In the genomic region with DNA sequence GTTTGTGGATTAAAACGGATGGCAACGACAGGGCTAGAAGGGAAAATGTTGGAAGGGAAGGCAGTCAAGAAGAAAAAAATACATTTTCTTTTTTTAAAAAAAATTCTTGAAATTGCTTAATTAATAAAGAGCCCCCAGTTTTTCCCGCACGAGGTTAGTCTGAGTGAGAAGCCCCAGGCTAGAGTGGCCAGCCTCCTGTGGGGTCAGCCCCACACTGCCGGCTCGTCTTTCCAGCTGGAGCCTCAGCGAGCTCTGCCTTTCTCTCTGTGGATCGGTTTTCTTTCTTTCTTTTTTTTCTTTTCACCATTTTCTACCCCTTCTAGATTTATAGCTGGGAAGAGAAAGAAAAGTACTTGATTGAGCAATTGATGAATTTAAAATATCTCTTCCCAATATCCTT, we compare ENCODE assay signal across 7 mouse cellular contexts. TPM values are rescaled to one million over a fixed set of nuclear protein-coding genes. Genes with fewer than 3 reads are reported as not detected.
A peak's percentile ranks its signal among the peaks of the same experiment; 100 is the strongest.
DNase-seq lines count a peak whose midpoint lies in the region; ATAC-seq and TF ChIP-seq lines count a peak whose summit lies in the region.

No protein-coding gene starts in this region.

- 3% methylated on average over 8 of the region's 8 CpGs for WGBS in forebrain, embryonic 13.5 days
- 2% methylated on average over 8 of the region's 8 CpGs for WGBS in limb, embryonic 12.5 days
- WGBS in small intestine, adult 2 months = 43% methylated on average over 8 of the region's 8 CpGs

- TF ChIP-seq POLR2A in small intestine, adult 2 months (IDR thresholded peaks at IDR 0.05; ENCODE audit: low read depth, low read length) = no peak

- H3K4me3 ChIP-seq in left cerebral cortex, adult 2 months = peak overlapping the region; percentile 89
- H3K4me3 ChIP-seq in forebrain, embryonic 13.5 days = peak overlapping the region; percentile 94
- H3K4me3 ChIP-seq in limb, embryonic 12.5 days (replicated peaks) = peak overlapping the region; percentile 92
- peak overlapping the region; percentile 22 for H3K4me3 ChIP-seq in small intestine, adult 2 months (ENCODE audit: low read depth, low read length)

- H3K27me3 ChIP-seq in forebrain, embryonic 13.5 days = no peaks in the 10 kb centered on the region
- no peaks in the 10 kb centered on the region for H3K27me3 ChIP-seq in limb, embryonic 12.5 days
- H3K27me3 ChIP-seq in small intestine, adult 2 months (ENCODE audit: control insufficient read depth, insufficient read depth, low read length) = no peaks in the 10 kb centered on the region

- peaks cover 10% of the 10 kb centered on the region for H3K36me3 ChIP-seq in forebrain, embryonic 13.5 days (ENCODE audit: poor library complexity, severe bottlenecking)
- H3K36me3 ChIP-seq in limb, embryonic 12.5 days = peaks cover 15% of the 10 kb centered on the region
- H3K36me3 ChIP-seq in small intestine, adult 2 months (ENCODE audit: control insufficient read depth, insufficient read depth, low read length) = no peaks in the 10 kb centered on the region

- H3K9me3 ChIP-seq in forebrain, embryonic 13.5 days (replicated peaks) = no peaks in the 10 kb centered on the region
- H3K9me3 ChIP-seq in limb, embryonic 12.5 days = no peaks in the 10 kb centered on the region

- H3K9ac ChIP-seq in forebrain, embryonic 13.5 days = peak overlapping the region; percentile 100
- H3K9ac ChIP-seq in limb, embryonic 12.5 days (replicated peaks) = peak overlapping the region; percentile 100

- DNase-seq in left cerebral cortex, adult 2 months (ENCODE audit: extremely low spot score in 1 of 2, low spot score in 2 of 2) = no peak
- no peak for DNase-seq in left cerebral cortex, postnatal 36 days (ENCODE audit: low spot score in 2 of 2)
- no peak for DNase-seq in ovary, postnatal 14 days (ENCODE audit: low spot score)
- no peak for DNase-seq in gastrocnemius, adult 18-20 months (ENCODE audit: low spot score)

- H3K27ac ChIP-seq in left cerebral cortex, adult 2 months = peak overlapping the region; percentile 95
- peak overlapping the region; percentile 100 for H3K27ac ChIP-seq in forebrain, embryonic 13.5 days
- peak overlapping the region; percentile 98 for H3K27ac ChIP-seq in limb, embryonic 12.5 days
- H3K27ac ChIP-seq in small intestine, adult 2 months (ENCODE audit: insufficient read depth, low read depth, low read length) = no peak overlapping the region

- intact Hi-C loops in left cerebral cortex, adult 2 months (cut with DNase I) = loop anchor here (5.0 kb wide), 1 partner anchor 109 kb away; the partner anchor contains the start of gene Actg1
- intact Hi-C loops in left cerebral cortex, postnatal 36 days (cut with DNase I) = no loop called here

- ATAC-seq in forebrain, embryonic 13.5 days = no peak
- no peak for ATAC-seq in limb, embryonic 12.5 days (ENCODE audit: insufficient number of reproducible peaks, insufficient read depth, low FRiP score, low TSS enrichment, low read depth)

- peaks cover 56% of the 10 kb centered on the region for H3K4me1 ChIP-seq in forebrain, embryonic 13.5 days
- peaks cover 57% of the 10 kb centered on the region for H3K4me1 ChIP-seq in limb, embryonic 12.5 days (replicated peaks)
- H3K4me1 ChIP-seq in small intestine, adult 2 months (ENCODE audit: control insufficient read depth, insufficient read depth, insufficient read length, low read length) = peaks cover 15% of the 10 kb centered on the region

- H3K4me2 ChIP-seq in forebrain, embryonic 13.5 days = peak overlapping the region; percentile 95
- peak overlapping the region; percentile 97 for H3K4me2 ChIP-seq in limb, embryonic 12.5 days

- TF ChIP-seq CTCF in left cerebral cortex, adult 2 months (IDR thresholded peaks at IDR 0.05) = no peak
- no peak for TF ChIP-seq CTCF in small intestine, adult 2 months (IDR thresholded peaks at IDR 0.05; ENCODE audit: extremely low read depth, insufficient read length, insufficient replicate concordance, low read depth, low read length)

RNA-seq across cellular contexts. Expression of gene Bahcc1, which starts 5.6 kb away (rescaled TPM):
- total RNA-seq in left cerebral cortex, adult 2 months (2021) = 10 to 100 TPM; 20.6 to 21.3 TPM
- 10 to 100 TPM; 15.3 to 20.9 TPM for total RNA-seq in left cerebral cortex, postnatal 36 days (2021)
- 17.2 TPM in 2 replicates for polyA plus RNA-seq in forebrain, embryonic 13.5 days (2015; fragmentation: Nextera tagmentation; extraction: Ambion mirVana)
- 18.3 and 18.5 TPM in 2 replicates for polyA plus RNA-seq in limb, embryonic 12.5 days (2016; fragmentation: Nextera tagmentation; extraction: Ambion mirVana)
- polyA plus RNA-seq in small intestine, adult 2 months (2012; rRNA removed) = 7.0 and 15.4 TPM in 2 replicates
- total RNA-seq in gastrocnemius, adult 18-20 months (2021) = 1 to 10 TPM; 3.4 to 4.6 TPM

Comparison
In these comparisons a context has a peak if more than half of its experiments do, and no peak if none do; other contexts are left out.
1. H3K4me3 ChIP-seq: peak in every context shown above with its lines; median percentile 94 in forebrain, embryonic 13.5 days; 92 in limb, embryonic 12.5 days; 89 in left cerebral cortex, adult 2 months; 22 in small intestine, adult 2 months.